Mouse (Mus musculus) liver, adult 2 months (tissue): ENCODE measurements around the gene 4930402H24Rik.

Experiments used
- CTCF ChIP-seq: fragments of 200-500 bp; IDR thresholded peaks from 2 replicates; pipeline ENCODE4 v1.5.1; 2011; ENCODE audit warnings: low read depth, low read length, control low read depth
- POLR2A ChIP-seq: fragments of 200-500 bp; IDR thresholded peaks from 2 replicates; pipeline ENCODE4 v1.6.1; 2011; ENCODE audit warnings: low read length, control low read depth; ENCODE audit not compliant: insufficient read depth; ENCODE audit errors: extremely low read depth

DNA sequence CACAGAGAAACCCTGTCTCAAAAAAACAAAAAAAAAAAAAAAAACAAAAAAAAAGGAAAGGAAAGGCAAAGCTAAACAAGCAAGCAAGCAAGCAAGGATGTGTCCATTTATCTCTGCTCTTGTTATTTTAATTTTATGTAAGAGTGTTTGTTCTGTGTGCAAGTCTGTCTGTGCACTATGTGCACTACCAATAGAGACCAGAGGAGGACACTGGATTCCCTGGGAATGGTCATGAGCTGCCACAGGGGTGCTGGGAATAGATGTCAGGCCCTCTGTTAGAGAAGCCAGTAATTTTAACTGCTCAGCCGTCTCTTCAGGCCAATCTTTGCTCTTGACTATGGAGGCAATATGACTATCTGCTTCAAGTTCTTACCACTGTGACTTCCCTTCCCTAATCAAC is 162.6 kb downstream of the 4930402H24Rik start:
- TF ChIP-seq POLR2A (no peak), CTCF (no peak)
